Mouse (Mus musculus): Measurements from ENCODE around the gene Stard9. TPM values are rescaled to one million over a fixed set of nuclear protein-coding genes. Genes with fewer than 3 reads are reported as not detected.
"Not testable (repeated sequence)": the region's sequence is repeated elsewhere in the genome, so short reads cannot be mapped to it uniquely, and the experiment has no call there.

The Stard9 gene
- total RNA-seq, 2 experiments from 2014 or later, result 6.9 to 8.8 TPM

DNA sequence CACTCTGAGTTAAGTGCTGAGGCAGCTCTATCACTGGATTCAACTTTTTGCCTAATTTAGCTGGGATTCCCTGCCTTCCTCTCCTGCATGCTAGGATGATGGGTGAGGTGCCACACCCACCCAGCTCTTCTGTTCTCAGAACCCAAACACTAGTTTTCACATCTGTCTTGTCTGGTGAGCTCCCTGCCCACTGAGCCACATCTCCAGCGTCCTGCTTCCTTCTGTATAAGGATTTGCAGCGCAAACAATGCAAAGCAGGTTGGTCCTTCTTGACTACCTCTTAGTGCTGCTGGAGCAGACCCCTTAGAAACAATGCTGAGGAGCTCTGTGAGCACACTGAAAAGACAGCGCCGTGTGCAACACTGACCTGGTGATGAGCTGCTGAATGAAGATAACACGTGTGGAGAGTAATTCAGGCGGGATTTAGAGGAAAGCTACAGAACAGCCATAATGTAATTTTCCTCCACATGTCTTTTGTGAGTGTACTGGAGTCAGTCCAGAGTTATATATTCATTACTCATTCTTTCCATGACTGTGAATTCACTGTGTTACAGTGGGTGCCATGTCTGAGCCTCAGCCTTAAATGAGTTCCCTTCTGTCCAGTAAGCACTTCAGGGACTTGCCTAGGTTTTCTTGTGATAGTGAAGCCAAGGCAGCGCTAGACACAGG, 23.5 kb downstream of the Stard9 start:
- no peak for DNase-seq (ENCODE audit: low spot score in 2 of 2)

DNA sequence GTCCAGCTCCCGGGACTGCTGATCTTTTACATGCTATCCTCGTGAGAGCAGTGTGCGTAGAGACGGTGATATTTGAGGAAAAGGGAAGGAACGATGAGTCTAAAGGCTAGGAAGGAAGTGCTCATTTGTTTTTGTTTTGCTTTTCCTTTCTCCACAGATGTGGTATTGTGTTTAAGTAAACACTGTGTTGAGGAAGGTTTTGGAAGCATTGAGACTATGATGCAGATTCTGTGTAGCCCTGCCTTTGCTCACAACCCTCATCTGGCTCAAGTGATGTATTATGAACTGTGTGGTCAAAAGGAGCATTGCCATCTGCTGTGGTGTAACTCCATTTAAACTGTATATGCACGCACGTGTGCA, 24.0 kb downstream of the Stard9 start:
- no peak for DNase-seq (ENCODE audit: low spot score in 2 of 2)

DNA sequence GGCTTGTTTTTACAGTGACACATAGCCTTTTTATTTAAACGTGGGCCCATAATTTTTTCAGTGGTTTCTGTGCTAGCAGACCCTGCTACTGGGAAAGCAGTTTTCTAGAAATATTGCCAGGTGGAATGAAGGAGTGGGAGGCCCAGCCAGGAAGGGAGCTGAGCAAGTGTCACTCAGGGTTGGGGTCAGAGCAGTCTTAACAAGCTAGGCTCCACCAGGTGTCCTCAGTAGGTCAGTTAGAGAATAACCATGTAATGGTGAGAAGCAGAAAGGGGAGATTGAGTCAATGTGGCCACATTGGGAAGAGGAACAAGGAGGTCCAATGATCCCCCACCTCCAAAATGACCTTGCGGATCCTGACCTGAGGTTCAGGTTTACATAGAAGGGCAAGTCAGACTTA, 25.8 kb downstream of the Stard9 start:
- DNase-seq (ENCODE audit: low spot score in 2 of 2), result no peak

DNA sequence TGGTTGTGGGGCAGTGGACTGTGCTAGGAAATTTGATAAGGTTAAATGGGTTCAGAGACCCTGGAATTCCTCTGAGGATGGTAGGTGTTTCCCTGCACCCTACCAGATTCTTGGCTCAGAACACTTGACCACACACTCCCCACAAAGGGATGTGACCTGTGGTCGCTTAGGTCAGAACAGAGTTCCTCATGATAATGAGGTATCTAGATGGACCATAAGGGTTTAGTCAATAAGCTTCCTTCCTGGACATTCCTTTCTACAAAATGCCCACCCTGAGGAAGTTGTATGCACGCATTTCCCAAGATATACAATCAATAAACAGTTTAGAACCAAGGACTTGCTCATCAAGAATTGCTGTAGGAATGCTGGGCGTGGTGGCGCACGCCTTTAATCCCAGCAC, 27.0 kb downstream of the Stard9 start:
- no peak for DNase-seq (ENCODE audit: low spot score in 2 of 2)

DNA sequence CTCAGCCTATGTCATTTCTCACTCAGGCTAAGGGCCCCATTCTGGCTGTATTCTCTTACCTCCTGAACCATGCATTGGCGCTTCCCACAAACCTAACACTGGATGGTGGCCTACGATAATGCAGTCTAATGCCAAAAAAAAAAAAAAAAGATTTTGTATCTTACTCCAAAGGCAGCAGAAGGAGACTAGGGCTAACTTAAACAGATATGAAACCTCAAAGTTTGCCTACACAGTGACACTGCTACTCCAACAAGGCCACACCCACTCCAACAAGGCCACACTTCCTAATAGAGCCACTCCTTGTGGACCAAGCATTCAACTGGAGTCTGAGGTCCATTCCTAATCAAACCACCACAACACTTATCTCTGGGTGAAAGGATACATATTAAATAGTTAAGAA, 27.8 kb downstream of the Stard9 start:
- DNase-seq (ENCODE audit: low spot score in 2 of 2), result no peak

DNA sequence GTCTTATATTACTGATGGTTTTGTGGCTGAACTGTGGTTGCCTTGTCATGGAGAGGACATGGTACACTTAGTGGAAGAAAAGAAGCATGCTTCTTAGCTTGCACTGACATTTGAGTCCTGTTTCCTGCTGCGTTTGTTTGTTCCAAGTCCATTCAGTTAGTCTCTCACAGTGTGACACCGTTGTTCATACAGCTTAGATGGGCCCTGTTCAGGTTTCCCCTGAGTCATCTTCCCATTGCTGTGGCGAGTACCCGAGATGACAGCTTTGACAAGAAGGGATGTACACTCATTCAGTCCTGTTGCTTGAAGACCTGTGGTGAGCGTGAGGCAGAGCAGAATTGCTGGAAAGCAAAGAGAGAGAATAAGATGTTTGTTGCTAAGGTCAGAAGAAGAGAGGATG, 29.6 kb downstream of the Stard9 start:
- DNase-seq (ENCODE audit: low spot score in 2 of 2), result no peak

DNA sequence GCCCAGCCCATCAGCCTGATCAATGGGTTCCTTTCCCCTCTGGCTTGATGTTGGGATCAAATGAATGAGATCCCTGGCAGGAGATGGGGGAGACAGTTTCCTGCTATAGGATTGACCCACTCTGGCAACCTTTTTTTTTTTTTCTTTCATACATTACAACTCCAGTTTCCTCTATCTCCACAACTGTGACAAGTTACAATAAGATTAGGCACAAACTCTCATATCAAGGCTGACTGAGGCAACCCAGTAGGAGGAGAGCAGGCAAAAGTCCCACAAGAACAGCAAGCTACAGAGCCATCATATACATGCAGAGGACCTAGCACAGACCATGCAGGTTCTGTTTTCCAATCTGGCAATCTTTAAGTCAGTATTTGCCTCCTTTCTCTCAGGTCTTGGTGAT, 30.4 kb downstream of the Stard9 start:
- no peak for DNase-seq (ENCODE audit: low spot score in 2 of 2)

DNA sequence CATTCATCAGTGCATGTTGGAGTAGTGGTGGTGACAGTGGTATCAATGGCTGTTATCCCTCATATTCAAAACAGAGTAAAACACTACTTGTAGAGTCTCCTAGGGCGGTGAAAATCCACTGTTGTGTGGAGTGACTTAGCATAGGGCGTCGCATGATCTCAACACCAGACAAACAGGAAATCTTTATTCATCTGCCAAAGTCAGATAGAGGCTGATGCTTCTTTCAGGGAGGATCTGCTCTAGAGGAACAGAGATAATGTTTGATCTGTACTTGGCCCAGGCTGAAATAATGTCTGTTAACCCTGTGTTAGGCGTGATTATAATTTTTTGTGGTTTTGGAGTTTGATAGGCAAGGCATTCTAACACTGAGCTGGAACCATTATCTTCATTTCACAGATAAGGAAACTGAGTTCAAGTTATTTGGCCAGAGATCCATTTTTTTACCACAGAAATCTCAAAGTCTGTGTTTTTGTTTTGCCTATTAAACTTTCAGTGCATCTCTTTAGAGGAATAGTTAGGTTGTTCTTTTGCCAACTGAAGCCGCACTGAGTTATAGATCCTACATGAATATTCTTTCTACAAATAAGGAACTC, 31.7 kb downstream of the Stard9 start:
- no peak for DNase-seq (ENCODE audit: low spot score in 2 of 2)

DNA sequence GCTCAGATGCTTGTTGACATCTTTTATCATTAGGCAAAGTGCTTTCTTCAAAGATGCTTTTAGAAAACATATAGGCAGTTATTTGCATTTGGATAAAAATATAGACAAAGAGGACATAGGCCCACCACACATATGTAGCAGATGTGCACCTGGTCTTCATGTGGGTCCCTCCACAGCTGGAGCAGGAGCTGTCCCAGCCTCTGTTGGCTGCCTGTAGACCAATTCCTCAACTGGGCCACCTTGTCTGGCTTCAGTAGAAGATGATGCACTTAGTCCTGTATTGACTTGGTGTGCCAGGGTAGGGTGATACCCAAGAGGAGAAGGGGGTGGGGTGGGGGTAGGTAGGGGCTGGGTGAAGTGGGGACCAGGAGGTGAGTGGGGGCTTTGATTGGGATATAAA, 33.8 kb downstream of the Stard9 start:
- no peak for DNase-seq (ENCODE audit: low spot score in 2 of 2)

DNA sequence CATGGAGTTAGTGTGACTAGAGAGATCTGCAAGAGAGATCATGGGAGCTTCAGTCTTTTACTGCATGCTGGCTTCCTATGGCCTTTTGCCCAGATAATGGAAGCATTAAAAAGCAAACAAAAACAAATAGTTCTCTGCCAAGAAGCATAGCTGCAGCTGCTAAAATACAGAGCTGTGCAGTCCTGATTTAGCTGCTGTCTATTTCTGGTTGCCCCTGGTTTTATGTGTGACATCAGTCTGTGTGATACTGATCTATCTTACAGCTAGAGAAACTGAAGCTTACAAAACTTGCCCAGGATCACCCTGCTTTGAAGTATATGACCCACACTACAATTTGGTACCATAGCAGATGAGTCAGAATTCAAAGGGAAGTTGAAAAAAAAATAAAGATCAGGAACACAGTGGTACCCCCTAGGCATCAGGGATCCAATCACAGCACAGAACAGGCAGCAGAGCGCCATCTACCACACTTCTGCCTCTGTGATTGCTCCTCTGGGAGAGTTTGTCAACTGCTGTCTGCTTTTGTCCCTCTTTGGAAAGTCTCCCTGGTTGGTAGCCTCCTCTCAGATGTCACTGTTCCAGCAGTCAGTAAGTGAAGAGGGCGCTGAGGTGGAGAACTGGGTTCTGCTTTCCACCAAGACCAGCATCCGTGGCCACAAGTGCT, 34.7 kb downstream of the Stard9 start:
- DNase-seq (ENCODE audit: low spot score in 2 of 2), result no peak

DNA sequence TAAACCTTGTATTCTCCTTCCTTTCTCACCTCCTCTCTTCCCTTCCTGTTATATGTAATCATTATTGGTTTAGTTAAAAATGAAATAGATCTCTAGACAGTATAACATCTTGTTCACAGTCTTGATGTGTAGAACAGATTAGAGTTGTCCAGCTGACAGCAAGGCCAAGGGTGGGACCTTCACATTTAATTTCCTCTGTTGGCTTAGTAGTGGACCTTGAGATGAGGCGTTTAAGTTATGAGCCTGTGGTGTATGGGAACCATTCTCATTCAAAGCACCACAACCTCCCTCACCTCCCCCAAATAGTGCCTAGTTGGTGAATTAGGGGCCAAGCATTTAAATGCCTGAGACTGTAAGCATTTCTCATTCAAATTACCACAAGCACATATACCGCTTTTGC, 38.5 kb downstream of the Stard9 start:
- no peak for DNase-seq (ENCODE audit: low spot score in 2 of 2)

DNA sequence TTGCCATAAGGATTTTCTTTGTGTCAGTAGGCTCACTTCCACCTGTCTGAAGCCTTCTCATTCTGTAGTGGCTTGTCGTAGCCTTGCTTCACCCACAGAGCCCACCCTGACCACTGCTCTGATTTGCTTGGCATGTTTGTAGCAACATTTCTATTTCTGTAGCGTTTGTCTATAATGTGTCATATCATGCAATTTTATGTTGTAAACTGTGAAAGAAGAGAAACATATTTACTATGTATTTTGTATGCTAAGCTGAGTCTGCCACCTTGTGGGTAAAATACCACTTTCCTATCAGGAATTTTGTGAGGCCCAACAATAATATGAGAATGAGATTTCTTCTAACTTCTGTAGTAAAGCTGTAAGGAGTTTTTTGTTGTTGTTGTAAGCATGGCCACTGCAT, 41.3 kb downstream of the Stard9 start:
- no peak for DNase-seq (ENCODE audit: low spot score in 2 of 2)

DNA sequence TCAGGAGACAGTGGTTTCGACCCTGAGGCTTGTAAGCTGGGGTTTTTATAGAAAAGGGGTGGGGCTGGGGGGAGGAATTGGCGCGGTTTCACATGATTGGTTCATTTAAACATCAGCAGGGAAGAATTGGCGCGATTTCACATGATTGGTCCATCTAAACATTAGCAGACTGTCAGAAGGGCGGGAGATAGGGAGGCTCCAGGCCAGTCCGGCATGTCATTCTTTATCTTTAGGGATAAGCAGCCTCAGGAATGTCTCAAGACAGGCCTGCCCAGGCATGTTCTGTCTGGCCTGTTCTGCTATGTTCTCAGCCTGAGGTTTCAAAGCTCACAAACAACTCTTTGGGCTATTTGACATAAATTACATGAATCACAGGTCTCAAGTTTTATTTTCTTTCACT, 52.2 kb downstream of the Stard9 start:
- not testable (repeated sequence) for DNase-seq (ENCODE audit: low spot score in 2 of 2)

DNA sequence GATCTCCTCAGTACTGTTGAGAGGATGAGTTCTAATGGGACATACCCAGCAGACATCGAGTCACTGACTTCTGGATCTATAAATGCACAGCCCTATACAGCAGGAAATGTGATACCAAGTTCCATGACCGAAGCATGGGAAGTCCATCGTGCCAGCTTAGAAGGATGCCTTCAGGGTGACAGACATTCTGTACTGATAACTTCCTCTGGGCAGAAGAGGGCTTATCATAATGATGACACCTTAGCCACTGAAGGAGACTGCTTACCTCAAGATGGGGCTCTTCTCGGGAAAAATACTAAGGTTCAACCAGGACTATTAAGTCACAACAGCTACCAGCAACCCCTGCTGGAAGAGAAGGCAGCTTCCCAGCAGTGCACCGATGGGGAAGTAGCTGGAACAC, 68.8 kb downstream of the Stard9 start:
- DNase-seq (ENCODE audit: low spot score in 2 of 2), result no peak

DNA sequence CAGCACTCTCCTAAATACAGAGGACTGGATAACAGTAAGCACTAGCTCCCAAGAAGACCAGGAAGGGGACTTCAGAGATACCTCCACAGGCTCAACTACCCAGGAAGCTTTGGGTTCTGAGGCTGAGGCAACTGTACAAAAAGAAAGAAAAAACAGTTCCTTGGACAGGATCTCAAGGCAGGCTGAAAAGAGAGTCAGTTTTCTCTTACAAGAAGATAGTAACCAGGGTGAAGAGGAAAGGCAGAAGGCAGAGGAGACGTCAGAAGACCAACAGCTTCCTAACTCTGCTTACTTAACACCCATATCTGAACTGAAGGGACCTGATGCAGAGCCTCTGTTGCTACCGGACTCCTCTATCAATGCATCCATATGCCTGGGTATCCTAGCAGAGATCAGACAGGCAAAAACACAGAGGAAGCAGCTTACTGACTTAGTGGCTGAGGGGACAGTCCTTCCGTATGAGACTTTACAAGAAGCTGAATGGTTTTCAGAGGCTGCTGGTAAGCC, 71.5 kb downstream of the Stard9 start:
- DNase-seq (ENCODE audit: low spot score in 2 of 2), result no peak

DNA sequence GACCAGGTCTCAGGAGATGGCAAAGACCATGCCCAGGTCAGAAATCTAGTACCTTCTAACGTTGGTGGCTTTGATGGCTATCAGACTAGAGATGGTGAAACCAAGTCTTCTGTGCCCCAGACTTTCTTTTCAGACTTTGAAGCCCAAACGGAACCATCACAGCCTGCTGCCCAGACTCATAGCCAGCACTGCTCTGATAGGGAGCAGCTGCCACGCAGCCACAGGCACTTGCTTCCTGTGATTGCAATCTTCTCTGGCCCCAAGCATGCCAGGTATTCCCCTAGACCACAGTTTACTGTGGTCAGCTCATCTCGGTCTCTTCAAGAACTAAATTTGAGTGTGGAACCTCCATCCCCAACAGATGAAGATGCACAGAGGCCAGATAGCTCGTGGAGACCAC, 73.8 kb downstream of the Stard9 start:
- no peak for DNase-seq (ENCODE audit: low spot score in 2 of 2)

DNA sequence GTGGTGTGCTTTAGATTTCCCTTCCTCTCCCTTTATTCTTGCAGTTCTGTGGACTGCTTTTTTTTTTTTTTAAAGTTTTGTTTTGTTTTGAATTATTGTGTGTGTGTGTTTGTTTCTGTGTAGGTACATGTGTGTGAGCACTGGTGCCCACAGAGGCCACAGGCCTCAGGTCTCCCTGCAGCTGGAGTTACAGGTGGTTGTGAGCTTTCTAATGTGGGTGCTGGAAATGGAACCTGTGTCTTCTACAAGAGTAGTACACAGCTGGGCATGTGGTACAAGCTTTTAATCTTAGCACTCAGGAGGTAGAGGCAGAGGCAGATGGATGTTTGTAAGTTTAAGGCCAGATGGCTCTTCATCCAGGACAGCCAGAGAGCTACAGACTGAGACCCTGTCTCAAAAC, 78.1 kb downstream of the Stard9 start:
- DNase-seq (ENCODE audit: low spot score in 2 of 2), result no peak

DNA sequence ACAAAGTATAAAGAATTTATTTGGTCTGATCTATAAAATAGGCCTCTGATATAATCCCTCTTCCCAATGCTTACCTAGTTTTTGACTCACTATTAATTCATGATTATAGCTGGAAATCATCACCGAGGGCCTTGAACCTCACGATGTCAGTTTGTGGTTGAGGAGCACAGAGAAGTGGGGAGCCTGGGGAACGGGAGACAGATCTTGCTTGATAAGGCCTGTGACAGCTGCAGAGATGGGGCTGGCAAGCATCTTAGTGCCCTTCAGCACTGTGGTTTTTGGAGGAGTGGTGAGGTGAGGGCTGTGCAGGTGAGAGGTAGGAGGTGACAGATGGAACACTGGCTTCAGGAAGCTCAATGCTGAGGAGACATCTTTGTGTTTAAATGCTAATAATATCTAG, 81.2 kb downstream of the Stard9 start:
- DNase-seq (ENCODE audit: low spot score in 2 of 2), result no peak

DNA sequence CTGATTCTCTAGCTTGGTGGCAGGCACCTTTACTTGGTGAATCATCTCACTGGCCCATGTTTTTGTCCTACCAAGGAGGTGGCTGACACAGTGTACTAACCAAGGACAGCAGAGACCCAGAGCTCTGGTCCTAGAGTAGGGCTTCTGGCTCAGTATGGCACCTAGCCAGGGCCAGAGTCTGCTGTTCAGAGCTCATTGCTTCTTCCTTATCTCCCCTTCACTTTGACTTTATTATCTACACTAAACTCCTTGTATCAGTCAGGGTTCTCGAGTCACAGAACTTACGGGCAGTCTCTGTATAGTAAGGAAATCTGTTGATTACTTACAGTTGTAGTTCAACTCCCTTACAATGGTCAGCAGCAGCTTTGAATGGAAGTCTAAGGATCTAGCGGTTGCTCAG, 82.0 kb downstream of the Stard9 start:
- no peak for DNase-seq (ENCODE audit: low spot score in 2 of 2)

DNA sequence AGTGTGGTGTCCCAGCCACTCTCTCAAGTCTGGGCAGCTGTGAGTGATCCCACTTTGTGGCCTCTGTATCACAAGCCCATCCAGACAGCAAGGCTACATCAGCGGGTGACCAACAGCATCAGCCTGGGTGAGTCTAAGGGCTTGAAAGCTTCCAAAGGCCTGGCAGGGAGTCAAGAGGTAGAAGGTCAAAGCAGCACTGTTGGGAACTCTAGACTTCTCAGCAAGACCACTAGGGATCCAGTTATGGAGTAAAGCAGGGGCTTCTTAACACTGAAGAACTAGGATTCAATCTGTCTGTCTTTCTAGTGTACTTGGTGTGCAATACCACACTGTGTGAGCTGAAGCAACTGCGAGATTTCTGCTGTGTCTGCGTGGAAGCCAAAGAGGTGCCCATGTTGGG, 84.5 kb downstream of the Stard9 start:
- no peak for DNase-seq (ENCODE audit: low spot score in 2 of 2)

DNA sequence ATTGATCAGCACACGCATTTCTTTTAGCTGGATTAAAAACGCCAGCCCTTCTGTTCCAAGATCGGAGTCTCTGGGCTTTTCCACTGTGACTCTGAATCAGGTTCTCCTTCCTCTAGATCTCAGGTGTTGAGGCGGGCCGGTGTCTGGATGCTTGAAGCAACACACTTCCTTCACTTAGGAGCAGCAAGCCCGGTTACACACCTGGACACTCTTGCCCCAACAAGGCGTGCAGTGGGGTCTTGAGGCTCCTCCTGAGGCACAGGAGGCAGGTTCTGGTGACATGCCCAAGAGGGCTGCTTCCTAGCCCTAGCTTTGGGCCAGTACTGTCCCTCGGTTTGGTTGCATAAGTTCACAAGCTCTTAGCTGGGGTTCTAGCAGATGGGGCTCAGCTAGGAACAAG, 89.6 kb downstream of the Stard9 start:
- no peak for DNase-seq (ENCODE audit: low spot score in 2 of 2)

DNA sequence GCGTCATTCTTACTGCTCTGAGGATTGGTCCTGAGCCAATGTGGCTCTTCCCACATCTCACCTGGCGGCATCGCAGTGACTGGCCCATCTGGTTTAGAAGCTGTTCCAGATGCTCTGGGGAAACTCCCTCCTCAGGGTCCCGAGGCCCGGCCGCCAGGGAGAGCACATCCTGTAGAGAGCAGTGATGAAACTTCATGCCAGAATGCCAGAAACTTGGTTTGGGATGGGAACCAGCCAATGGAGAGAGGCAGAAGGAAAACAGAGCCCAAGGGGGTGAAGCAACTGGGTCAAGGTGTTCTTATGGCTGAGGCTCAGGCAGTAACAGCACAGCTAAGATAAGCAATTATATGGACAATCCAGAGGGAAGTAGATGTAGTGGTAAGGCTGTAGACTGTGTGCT, 91.9 kb downstream of the Stard9 start:
- no peak for DNase-seq (ENCODE audit: low spot score in 2 of 2)

DNA sequence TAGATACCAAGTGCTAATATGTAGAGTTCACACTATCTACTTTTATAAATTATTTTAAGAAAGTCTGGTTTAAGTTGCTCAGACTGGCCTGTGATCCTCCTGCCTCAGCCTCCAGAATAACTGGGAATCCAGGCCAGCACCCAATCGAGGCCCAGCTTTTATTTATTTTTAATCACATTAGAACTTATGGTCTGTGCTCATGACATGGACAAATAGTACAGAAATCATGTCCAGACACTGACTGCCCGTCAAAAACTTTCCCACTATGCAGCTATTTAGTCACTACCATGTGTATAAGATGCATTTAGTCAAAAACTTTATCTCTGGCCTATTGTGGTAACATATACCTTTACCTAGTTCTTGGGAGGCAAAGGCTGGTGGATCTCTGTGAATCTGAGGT, 93.0 kb downstream of the Stard9 start:
- DNase-seq (ENCODE audit: low spot score in 2 of 2), result no peak

Data from left cerebral cortex, adult 18-20 months (tissue).